Mouse (Mus musculus) CH12.LX (cell line): ENCODE measurements around the gene Smad6.
A peak's percentile ranks its signal among the peaks of the same experiment; 100 is the strongest.

Experiments used
- CHD2 ChIP-seq: IDR thresholded peaks from 2 replicates; pipeline ENCODE4 v1.6.1; 2011; ENCODE audit warnings: low read length, improper control_type of control experiment
- CTCF ChIP-seq, 2 experiments: IDR thresholded peaks in 1 of 2; conservative IDR thresholded peaks in 1 of 2; 2 replicates each; pipeline ENCODE4 v1.5.1; 2011 to 2012; ENCODE audit warnings: low read depth in 2 of 2, low read length in 2 of 2, improper control_type of control experiment in 1 of 2, inconsistent platforms in 1 of 2, mild to moderate bottlenecking in 1 of 2, moderate library complexity in 1 of 2
- EP300 ChIP-seq: IDR thresholded peaks from 2 replicates; pipeline ENCODE4 v1.6.1; 2011; ENCODE audit warnings: low read length, improper control_type of control experiment
- ETS1 ChIP-seq: conservative IDR thresholded peaks from 2 replicates; pipeline ENCODE4 v1.6.1; 2012; ENCODE audit warnings: low read depth, mild to moderate bottlenecking, inconsistent platforms, low read length, improper control_type of control experiment, moderate library complexity
- MEF2A ChIP-seq: IDR thresholded peaks from 2 replicates; pipeline ENCODE4 v1.6.1; 2014; ENCODE audit warnings: low read depth, mild to moderate bottlenecking, inconsistent platforms, low read length, improper control_type of control experiment, borderline replicate concordance
- POLR2A ChIP-seq: IDR thresholded peaks from 2 replicates; pipeline ENCODE4 v1.6.1; 2011; ENCODE audit warnings: low read depth, mild to moderate bottlenecking, improper control_type of control experiment, low read length
- POLR2AphosphoS2 ChIP-seq: IDR thresholded peaks from 2 replicates; pipeline ENCODE4 v1.6.1; 2011; ENCODE audit warnings: low read depth, low read length, improper control_type of control experiment
- RAD21 ChIP-seq: IDR thresholded peaks from 2 replicates; pipeline ENCODE4 v1.6.1; 2011; ENCODE audit warnings: low read depth, mild to moderate bottlenecking, low read length, improper control_type of control experiment, moderate library complexity
- RCOR1 ChIP-seq: conservative IDR thresholded peaks from 2 replicates; pipeline ENCODE4 v1.6.1; 2012; ENCODE audit warnings: low read depth, mild to moderate bottlenecking, inconsistent platforms, low read length, improper control_type of control experiment
- SIN3A ChIP-seq: IDR thresholded peaks from 2 replicates; pipeline ENCODE4 v1.6.1; 2012; ENCODE audit warnings: low read length, improper control_type of control experiment, inconsistent platforms
- SMC3 ChIP-seq: IDR thresholded peaks from 2 replicates; pipeline ENCODE4 v1.6.1; 2011; ENCODE audit warnings: low read depth, low read length, improper control_type of control experiment
- TCF12 ChIP-seq: IDR thresholded peaks from 2 replicates; pipeline ENCODE4 v1.6.1; 2014; ENCODE audit warnings: low read depth, mild to moderate bottlenecking, inconsistent platforms, low read length, improper control_type of control experiment
- USF1 ChIP-seq: IDR thresholded peaks from 2 replicates; pipeline ENCODE4 v1.6.1; 2014; ENCODE audit warnings: low read depth, mild to moderate bottlenecking, inconsistent platforms, low read length, improper control_type of control experiment

DNA sequence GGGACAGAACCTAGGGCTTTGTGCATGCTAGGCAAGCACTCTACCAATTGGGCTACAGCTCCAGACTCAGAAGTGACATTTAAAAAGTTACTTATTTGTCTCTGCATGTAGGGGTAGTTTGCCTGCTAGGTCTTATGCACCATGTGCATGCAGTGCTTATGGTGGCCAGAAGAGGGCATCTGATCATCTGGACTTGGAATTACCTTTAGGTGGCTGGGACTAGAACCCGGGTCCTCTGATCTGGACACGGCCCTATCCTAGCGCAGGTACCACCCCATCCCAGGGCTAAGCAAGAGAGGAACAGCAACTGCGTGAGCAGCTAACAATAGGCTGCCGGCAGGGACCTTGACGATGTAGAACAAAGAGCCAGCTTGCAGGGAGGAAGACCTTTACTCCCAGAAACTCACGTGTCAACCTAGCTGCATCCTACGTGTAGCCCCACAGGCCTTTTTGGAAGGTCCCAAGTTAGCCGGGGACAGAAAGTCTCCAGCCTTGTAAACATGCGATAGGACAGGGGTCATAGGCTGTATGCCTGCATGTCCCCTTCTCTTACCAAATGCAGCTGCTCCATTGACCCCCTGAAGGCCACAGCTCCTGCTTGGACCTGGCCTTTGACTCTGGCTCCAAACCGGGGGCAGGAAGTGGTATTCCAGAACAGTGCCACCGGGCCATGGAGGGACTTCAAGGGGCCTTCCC is 38.8 kb downstream of the Smad6 start:
- TF ChIP-seq POLR2AphosphoS2 (no peak), POLR2A (no peak), CTCF (conservative IDR thresholded peaks at IDR 0.05 in 1 of 2, IDR thresholded peaks at IDR 0.05 in 1 of 2; ENCODE audit: low read depth in 2 of 2, low read length in 2 of 2) (peak; percentile 60 to 63), EP300 (no peak), SMC3 (peak; percentile 59), TCF12 (no peak), RAD21 (peak; percentile 18), USF1 (no peak), SIN3A (no peak), MEF2A (no peak), CHD2 (no peak), RCOR1 (no peak), ETS1 (no peak)
